Mouse (Mus musculus) liver, postnatal 0 days (tissue): ENCODE measurements around the gene Sipa1.

ENCODE experiments used
- CTCF ChIP-seq: sonication (generic); IDR thresholded peaks from 2 replicates; pipeline ENCODE4 v1.5.1; 2016; ENCODE audit warnings: antibody characterized with exemption, low read depth
- EP300 ChIP-seq: IDR thresholded peaks from 2 replicates; pipeline ENCODE4 v1.6.1; 2016; ENCODE audit warnings: antibody characterized with exemption, low read depth, mild to moderate bottlenecking

DNA sequence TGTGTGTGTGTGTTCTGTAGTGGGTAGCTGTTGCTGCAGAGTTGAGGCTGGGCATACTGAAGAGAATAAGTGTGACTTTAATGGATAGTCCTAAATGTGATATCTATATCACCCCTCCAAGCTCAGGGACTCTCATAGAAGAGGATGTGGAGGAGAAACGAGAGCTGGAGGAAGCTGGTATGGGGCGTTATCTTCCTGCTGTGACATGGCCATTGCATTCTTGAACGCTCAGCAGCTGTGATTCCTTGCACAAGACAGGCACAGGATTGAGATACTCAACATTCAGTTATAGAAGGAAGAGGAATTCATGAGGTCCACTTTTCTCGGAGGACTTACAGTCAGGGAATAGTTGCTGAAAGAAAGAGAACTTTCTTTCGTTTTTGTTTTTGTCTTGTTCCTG is 41.6 kb downstream of the Sipa1 start:
- TF ChIP-seq CTCF (no peak), EP300 (no peak)
